In genomic region chr4:127168211-127168913, GRCm38 (mm10) we compare ENCODE assay signal across 8 mouse cellular contexts. TPM values are rescaled to one million over a fixed set of nuclear protein-coding genes. Genes with fewer than 3 reads are reported as not detected.
DNase-seq lines count a peak whose midpoint lies in the region; ATAC-seq and TF ChIP-seq lines count a peak whose summit lies in the region.

No protein-coding gene starts in this region.

- peak overlapping the region; percentile 76 for H3K9ac ChIP-seq in hindbrain, embryonic 12.5 days

- peak overlapping the region; percentile 78 for H3K4me2 ChIP-seq in hindbrain, embryonic 12.5 days (replicated peaks)

- peak; percentile 74 for ATAC-seq in hindbrain, embryonic 12.5 days (ENCODE audit: low FRiP score)

- peak; percentile 74 to 78 for DNase-seq in left cerebral cortex, postnatal 25 days (ENCODE audit: low spot score in 2 of 2)
- DNase-seq in left cerebral cortex, adult 8-10 months (ENCODE audit: low spot score in 2 of 2) = no peak
- DNase-seq in brain, embryonic 14.5 days (ENCODE audit: low read depth) = peak; percentile 80
- peak; percentile 86 for DNase-seq in left cerebral cortex, postnatal 4 days
- DNase-seq in mesoderm, embryonic 11.5 days (ENCODE audit: low read depth, low spot score) = peak; percentile 63
- DNase-seq in right cerebral cortex, postnatal 25 days = peak; percentile 77

- no peaks in the 10 kb centered on the region for H3K9me3 ChIP-seq in hindbrain, embryonic 12.5 days (replicated peaks)

- under 1% methylated on average over 39 of the region's 39 CpGs for WGBS in hindbrain, embryonic 12.5 days

- no peaks in the 10 kb centered on the region for H3K36me3 ChIP-seq in hindbrain, embryonic 12.5 days

- H3K27me3 ChIP-seq in hindbrain, embryonic 12.5 days = peaks cover 50% of the 10 kb centered on the region

- peak overlapping the region; percentile 15 for H3K4me3 ChIP-seq in embryonic fibroblast, embryonic 13.5 days (ENCODE audit: insufficient read depth, low read length)
- H3K4me3 ChIP-seq in hindbrain, embryonic 12.5 days = peak overlapping the region; percentile 62

- 0 out of 2 replicates have a peak, but pooled peaks have one; percentile 12 for TF ChIP-seq POLR2A in brain, embryonic 14.5 days (IDR thresholded peaks at IDR 0.05; ENCODE audit: borderline replicate concordance, extremely low read depth, insufficient read depth, insufficient read length, poor library complexity, severe bottlenecking)
- no peak for TF ChIP-seq POLR2A in embryonic fibroblast, embryonic 13.5 days (IDR thresholded peaks at IDR 0.05; ENCODE audit: low read depth, low read length)

- no peak overlapping the region for H3K27ac ChIP-seq in embryonic fibroblast, embryonic 13.5 days (ENCODE audit: insufficient read depth, low read length)
- H3K27ac ChIP-seq in hindbrain, embryonic 12.5 days = peak overlapping the region; percentile 86

- intact Hi-C loops in left cerebral cortex, postnatal 25 days (cut with DNase I) = loop anchor here (2.0 to 10.0 kb wide), 3 partner anchors 66 to 146 kb away; partner anchors contain the start of genes Gja4 and Zmym6
- intact Hi-C loops in left cerebral cortex, postnatal 4 days (cut with DNase I) = no loop called here

- H3K4me1 ChIP-seq in embryonic fibroblast, embryonic 13.5 days (ENCODE audit: control insufficient read depth, insufficient read depth, low read length) = no peaks in the 10 kb centered on the region
- H3K4me1 ChIP-seq in hindbrain, embryonic 12.5 days = peaks cover 38% of the 10 kb centered on the region

- no peak for TF ChIP-seq CTCF in brain, embryonic 14.5 days (IDR thresholded peaks at IDR 0.05; ENCODE audit: borderline replicate concordance, extremely low read depth, insufficient read depth, insufficient read length)
- TF ChIP-seq CTCF in embryonic fibroblast, embryonic 13.5 days (IDR thresholded peaks at IDR 0.05; ENCODE audit: borderline replicate concordance, insufficient read depth, low read length) = no peak

RNA-seq across cellular contexts. Expression of gene Dlgap3, which starts 0.6 kb away (rescaled TPM):
- total RNA-seq in left cerebral cortex, postnatal 25 days (2021) = 100 to 1,000 TPM; 396 to 399 TPM
- 100 to 1,000 TPM; 313 to 384 (median 344) TPM for total RNA-seq in left cerebral cortex, adult 8-10 months (2022)
- polyA plus RNA-seq in brain, embryonic 14.5 days (2012; rRNA removed) = 27.0 and 42.7 TPM in 2 replicates
- polyA plus RNA-seq in embryonic fibroblast, embryonic 13.5 days (2011; ENCODE audit: insufficient read length, low read depth, missing spikeins) = 0.17 TPM in 1 of 2 replicates, not detected in the other
- polyA plus RNA-seq in hindbrain, embryonic 12.5 days (2016; fragmentation: Nextera tagmentation; extraction: Ambion mirVana) = 12.5 and 13.3 TPM in 2 replicates
- total RNA-seq in left cerebral cortex, postnatal 4 days (2021) = 100 to 1,000 TPM; 111 to 125 TPM

RNA-seq across cellular contexts. Expression of gene Tmem35b, which starts 44.9 kb away (rescaled TPM):
- total RNA-seq in left cerebral cortex, postnatal 25 days (2021) = 1 to 10 TPM; 2.5 to 3.4 TPM
- 1 to 10 TPM; 3.4 to 5.7 (median 4.2) TPM for total RNA-seq in left cerebral cortex, adult 8-10 months (2022)
- 15.9 and 23.1 TPM in 2 replicates for polyA plus RNA-seq in brain, embryonic 14.5 days (2012; rRNA removed)
- 5.2 and 7.3 TPM in 2 replicates for polyA plus RNA-seq in embryonic fibroblast, embryonic 13.5 days (2011; ENCODE audit: insufficient read length, low read depth, missing spikeins)
- polyA plus RNA-seq in hindbrain, embryonic 12.5 days (2016; fragmentation: Nextera tagmentation; extraction: Ambion mirVana) = 19.8 and 20.0 TPM in 2 replicates
- 1 to 10 TPM; 4.4 to 4.9 TPM for total RNA-seq in left cerebral cortex, postnatal 4 days (2021)

Comparison
In these comparisons a context has a peak if more than half of its experiments do, and no peak if none do; other contexts are left out.
1. DNase-seq: peak in left cerebral cortex, postnatal 25 days (2 of 2), brain, embryonic 14.5 days (single experiment), left cerebral cortex, postnatal 4 days (single experiment), mesoderm, embryonic 11.5 days (single experiment) and right cerebral cortex, postnatal 25 days (single experiment); none in left cerebral cortex, adult 8-10 months (0 of 2).